Mouse (Mus musculus): ENCODE measurements around the gene Cfdp1. TPM values are rescaled to one million over a fixed set of nuclear protein-coding genes. Genes with fewer than 3 reads are reported as not detected.
A peak's percentile ranks its signal among the peaks of the same experiment; 100 is the strongest.

Cfdp1 gene
- polyA plus RNA-seq, 2 experiments = 129 to 210 TPM

GRCm38 (mm10) chr8:111883615-111884014 is 29.5 kb upstream of the Cfdp1 start:
- TF ChIP-seq POLR2A (IDR thresholded peaks at IDR 0.05; ENCODE audit: borderline replicate concordance, extremely low read depth, insufficient read depth, insufficient read length) = no peak
- no peak overlapping the region for H3K4me2 ChIP-seq (replicated peaks; ENCODE audit: low read depth, low read length, severe bottlenecking)
- H3K36me3 ChIP-seq (ENCODE audit: control insufficient read depth, insufficient read depth, low read length) = no peaks in the 10 kb centered on the region
- H3K27ac ChIP-seq (replicated peaks; ENCODE audit: low read depth, low read length) = no peak overlapping the region
- no peak overlapping the region for H3K4me3 ChIP-seq (replicated peaks; ENCODE audit: low read length)
- H3K4me1 ChIP-seq (ENCODE audit: control insufficient read depth, insufficient read depth, low read length) = peaks cover 6% of the 10 kb centered on the region; the same call in 1 of the 2 replicates
- 85% methylated on average over 4 of the region's 4 CpGs for WGBS
- H3K9me3 ChIP-seq (ENCODE audit: control insufficient read depth, low read length) = no peaks in the 10 kb centered on the region
- DNase-seq (ENCODE audit: low spot score) = no peak
- H3K27me3 ChIP-seq (ENCODE audit: control insufficient read depth, insufficient read depth, low read length) = no peaks in the 10 kb centered on the region
- no peak for ATAC-seq (ENCODE audit: low FRiP score, low read depth)
- H3K9ac ChIP-seq (ENCODE audit: low read depth, low read length, severe bottlenecking) = no peak overlapping the region

GRCm38 (mm10) chr8:111881591-111881990 is 27.5 kb upstream of the Cfdp1 start:
- Histone ChIP-seq H3K4me3 (replicated peaks; ENCODE audit: low read length) (no peak overlapping the region), H3K4me2 (replicated peaks; ENCODE audit: low read depth, low read length, severe bottlenecking) (no peak overlapping the region), H3K36me3 (ENCODE audit: control insufficient read depth, insufficient read depth, low read length) (no peaks in the 10 kb centered on the region), H3K9ac (ENCODE audit: low read depth, low read length, severe bottlenecking) (no peak overlapping the region), H3K4me1 (ENCODE audit: control insufficient read depth, insufficient read depth, low read length) (no peaks in the 10 kb centered on the region), H3K27me3 (ENCODE audit: control insufficient read depth, insufficient read depth, low read length) (no peaks in the 10 kb centered on the region), H3K27ac (replicated peaks; ENCODE audit: low read depth, low read length) (no peak overlapping the region), H3K9me3 (ENCODE audit: control insufficient read depth, low read length) (no peaks in the 10 kb centered on the region)
- peak; percentile 24; the same call in 1 of the 2 replicates for ATAC-seq (ENCODE audit: low FRiP score, low read depth)
- WGBS = 2% methylated on average over 2 of the region's 2 CpGs
- peak; percentile 82 for DNase-seq (ENCODE audit: low spot score)
- no peak for TF ChIP-seq POLR2A (IDR thresholded peaks at IDR 0.05; ENCODE audit: borderline replicate concordance, extremely low read depth, insufficient read depth, insufficient read length)

- Histone ChIP-seq H3K9ac (ENCODE audit: low read depth, low read length, severe bottlenecking) (no peak overlapping the region), H3K36me3 (ENCODE audit: control insufficient read depth, insufficient read depth, low read length) (no peaks in the 10 kb centered on the region), H3K27ac (replicated peaks; ENCODE audit: low read depth, low read length) (no peak overlapping the region), H3K4me1 (ENCODE audit: control insufficient read depth, insufficient read depth, low read length) (peaks cover 8% of the 10 kb centered on the region; the same call in 1 of the 2 replicates), H3K4me3 (replicated peaks; ENCODE audit: low read length) (no peak overlapping the region), H3K4me2 (replicated peaks; ENCODE audit: low read depth, low read length, severe bottlenecking) (no peak overlapping the region), H3K27me3 (ENCODE audit: control insufficient read depth, insufficient read depth, low read length) (no peaks in the 10 kb centered on the region), H3K9me3 (ENCODE audit: control insufficient read depth, low read length) (no peaks in the 10 kb centered on the region)
- no peak for TF ChIP-seq POLR2A (IDR thresholded peaks at IDR 0.05; ENCODE audit: borderline replicate concordance, extremely low read depth, insufficient read depth, insufficient read length)
- DNase-seq (ENCODE audit: low spot score) = no peak
- 68% methylated on average over 9 of the region's 9 CpGs for WGBS
- no peak for ATAC-seq (ENCODE audit: low FRiP score, low read depth)
Observed at GRCm38 (mm10) chr8:111877711-111878110, 23.6 kb upstream of the Cfdp1 start.

GRCm38 (mm10) chr8:111876355-111876948 is 22.4 kb upstream of the Cfdp1 start, which contains the start of gene Tmem170:
Gene Tmem170 (minus strand): TSS chr8:111876750.
- Histone ChIP-seq H3K4me3 (replicated peaks; ENCODE audit: low read length) (peak within 1 kb of the TSS; percentile 57), H3K27me3 (ENCODE audit: control insufficient read depth, insufficient read depth, low read length) (no peaks in the 10 kb centered on the region), H3K36me3 (ENCODE audit: control insufficient read depth, insufficient read depth, low read length) (no peaks in the 10 kb centered on the region), H3K9me3 (ENCODE audit: control insufficient read depth, low read length) (no peaks in the 10 kb centered on the region), H3K4me1 (ENCODE audit: control insufficient read depth, insufficient read depth, low read length) (peaks cover 8% of the 10 kb centered on the region; the same call in 1 of the 2 replicates), H3K9ac (ENCODE audit: low read depth, low read length, severe bottlenecking) (peak within 1 kb of the TSS; percentile 69), H3K4me2 (replicated peaks; ENCODE audit: low read depth, low read length, severe bottlenecking) (peak within 1 kb of the TSS; percentile 70), H3K27ac (replicated peaks; ENCODE audit: low read depth, low read length) (peak within 1 kb of the TSS; percentile 45)
- DNase-seq (ENCODE audit: low spot score) (peak; percentile 99), ATAC-seq (ENCODE audit: low FRiP score, low read depth) (peak; percentile 99)
- 0% methylated on average over 36 of the region's 53 CpGs for WGBS
- peak; percentile 86; the same call in 1 of the 2 replicates for TF ChIP-seq POLR2A (IDR thresholded peaks at IDR 0.05; ENCODE audit: borderline replicate concordance, extremely low read depth, insufficient read depth, insufficient read length)

- H3K9ac ChIP-seq (ENCODE audit: low read depth, low read length, severe bottlenecking) = peak overlapping the region; percentile 69
- H3K4me1 ChIP-seq (ENCODE audit: control insufficient read depth, insufficient read depth, low read length) = peaks cover 8% of the 10 kb centered on the region; the same call in 1 of the 2 replicates
- H3K9me3 ChIP-seq (ENCODE audit: control insufficient read depth, low read length) = no peaks in the 10 kb centered on the region
- ATAC-seq (ENCODE audit: low FRiP score, low read depth) (no peak), DNase-seq (ENCODE audit: low spot score) (no peak)
- H3K4me2 ChIP-seq (replicated peaks; ENCODE audit: low read depth, low read length, severe bottlenecking) = peak overlapping the region; percentile 70
- no peak for TF ChIP-seq POLR2A (IDR thresholded peaks at IDR 0.05; ENCODE audit: borderline replicate concordance, extremely low read depth, insufficient read depth, insufficient read length)
- 16% methylated on average over 9 of the region's 9 CpGs for WGBS
- peak overlapping the region; percentile 45; the same call in 1 of the 2 replicates for H3K27ac ChIP-seq (replicated peaks; ENCODE audit: low read depth, low read length)
- H3K4me3 ChIP-seq (replicated peaks; ENCODE audit: low read length) = peak overlapping the region; percentile 57
- no peaks in the 10 kb centered on the region for H3K27me3 ChIP-seq (ENCODE audit: control insufficient read depth, insufficient read depth, low read length)
- H3K36me3 ChIP-seq (ENCODE audit: control insufficient read depth, insufficient read depth, low read length) = no peaks in the 10 kb centered on the region
Observed at GRCm38 (mm10) chr8:111875758-111876157, 21.7 kb upstream of the Cfdp1 start.

Measured in limb, embryonic 14.5 days (tissue).